Mouse (Mus musculus): Measurements from ENCODE around the gene Sugct. TPM values are rescaled to one million over a fixed set of nuclear protein-coding genes. Genes with fewer than 3 reads are reported as not detected.
"Not testable (repeated sequence)": the region's sequence is repeated elsewhere in the genome, so short reads cannot be mapped to it uniquely, and the experiment has no call there.

Sugct gene
- total RNA-seq, 1 experiment, result 0.80 TPM

DNA sequence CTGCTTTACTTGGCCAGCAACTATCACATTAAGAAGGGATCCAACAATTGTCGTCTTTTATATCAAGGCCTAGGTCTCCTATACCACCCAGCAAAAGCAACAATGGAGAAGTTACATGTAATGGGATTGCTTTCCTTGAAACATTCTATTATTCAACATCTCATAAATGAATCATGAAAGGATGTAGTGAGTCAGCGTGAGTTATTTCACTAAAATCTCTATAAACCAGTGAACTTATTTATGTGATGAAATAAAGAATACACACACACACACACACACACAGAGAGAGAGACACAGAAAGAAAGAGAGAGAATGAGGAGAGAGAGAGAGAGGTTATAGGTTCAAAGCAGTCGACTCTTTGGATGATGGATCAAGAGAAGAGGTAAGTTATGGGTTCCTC is 856.9 kb downstream of the Sugct start:
- H3K9me3 ChIP-seq (ENCODE audit: control insufficient read depth, insufficient read depth, low read depth, low read length), result no peaks in the 10 kb centered on the region
- DNase-seq (ENCODE audit: low read depth, low spot score), result no peak
- H3K4me1 ChIP-seq (ENCODE audit: control insufficient read depth in 2 of 2, insufficient read depth in 2 of 2, low read length in 2 of 2, poor library complexity in 1 of 2), result no peaks in the 10 kb centered on the region; a peak in 1 of 4 replicates
- H3K36me3 ChIP-seq (ENCODE audit: control insufficient read depth, insufficient read depth, low read length, poor library complexity, severe bottlenecking), result no peaks in the 10 kb centered on the region
- no peak overlapping the region for H3K9ac ChIP-seq (ENCODE audit: insufficient read depth, low read depth, low read length, poor library complexity, severe bottlenecking)
- TF ChIP-seq MAFK (IDR thresholded peaks at IDR 0.05; ENCODE audit: insufficient read depth, low read depth, low read length), result no peak
- TF ChIP-seq ZC3H11A (IDR thresholded peaks at IDR 0.05; ENCODE audit: borderline replicate concordance, low read depth, low read length), result no peak
- no peak for TF ChIP-seq CHD2 (IDR thresholded peaks at IDR 0.05; ENCODE audit: low read depth, low read length)
- no peak for TF ChIP-seq ZNF384 (IDR thresholded peaks at IDR 0.05; ENCODE audit: low read depth, low read length)
- no peak for TF ChIP-seq HCFC1 (IDR thresholded peaks at IDR 0.05; ENCODE audit: borderline replicate concordance, insufficient read depth, low read length)
- H3K27ac ChIP-seq (ENCODE audit: insufficient read depth, low read depth, low read length, poor library complexity, severe bottlenecking), result no peak overlapping the region
- no peak overlapping the region for H3K4me3 ChIP-seq (ENCODE audit: insufficient read depth in 1 of 2, low read depth in 1 of 2, low read length in 2 of 2, poor library complexity in 1 of 2, severe bottlenecking in 1 of 2)
- in situ Hi-C loops (cut with MboI; ENCODE audit: low sequenced_read_pairs in 2 of 2, unreplicated experiment in 2 of 2), result no loop called here

DNA sequence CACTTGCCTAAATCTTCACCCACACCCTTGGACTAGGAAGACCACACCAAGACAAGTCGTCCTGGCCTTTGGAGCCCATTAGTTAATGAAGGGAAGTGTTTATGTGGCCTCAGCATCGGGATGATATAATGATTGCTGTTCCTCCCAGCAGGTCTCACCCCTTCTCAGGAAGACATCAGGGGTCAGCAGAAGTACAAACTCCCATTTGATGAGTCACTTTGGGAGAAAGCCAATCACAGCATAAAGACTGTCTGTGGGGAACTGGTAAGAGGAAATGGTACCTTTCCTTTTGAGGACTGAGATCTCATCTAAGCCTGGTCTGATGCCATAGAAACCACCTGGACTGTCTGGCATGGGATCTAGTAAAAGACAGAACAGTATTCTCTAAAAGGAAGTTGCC is 860.2 kb downstream of the Sugct start:
- Histone ChIP-seq H3K4me1 (ENCODE audit: control insufficient read depth in 2 of 2, insufficient read depth in 2 of 2, low read length in 2 of 2, poor library complexity in 1 of 2) (peaks cover 2 to 5% of the 10 kb centered on the region in 2 experiments; a peak in 3 of 4 replicates), H3K9me3 (ENCODE audit: control insufficient read depth, insufficient read depth, low read depth, low read length) (no peaks in the 10 kb centered on the region), H3K4me3 (ENCODE audit: insufficient read depth in 1 of 2, low read depth in 1 of 2, low read length in 2 of 2, poor library complexity in 1 of 2, severe bottlenecking in 1 of 2) (no peak overlapping the region), H3K36me3 (ENCODE audit: control insufficient read depth, insufficient read depth, low read length, poor library complexity, severe bottlenecking) (no peaks in the 10 kb centered on the region; the same call in 1 of the 2 replicates), H3K9ac (ENCODE audit: insufficient read depth, low read depth, low read length, poor library complexity, severe bottlenecking) (no peak overlapping the region), H3K27ac (ENCODE audit: insufficient read depth, low read depth, low read length, poor library complexity, severe bottlenecking) (no peak overlapping the region)
- in situ Hi-C loops (cut with MboI; ENCODE audit: low sequenced_read_pairs in 2 of 2, unreplicated experiment in 2 of 2), result no loop called here
- no peak for DNase-seq (ENCODE audit: low read depth, low spot score)
- no peak for TF ChIP-seq ZC3H11A (IDR thresholded peaks at IDR 0.05; ENCODE audit: borderline replicate concordance, low read depth, low read length)
- no peak for TF ChIP-seq HCFC1 (IDR thresholded peaks at IDR 0.05; ENCODE audit: borderline replicate concordance, insufficient read depth, low read length)
- TF ChIP-seq ZNF384 (IDR thresholded peaks at IDR 0.05; ENCODE audit: low read depth, low read length), result no peak
- TF ChIP-seq MAFK (IDR thresholded peaks at IDR 0.05; ENCODE audit: insufficient read depth, low read depth, low read length), result no peak
- no peak for TF ChIP-seq CHD2 (IDR thresholded peaks at IDR 0.05; ENCODE audit: low read depth, low read length)

- TF ChIP-seq ZC3H11A (IDR thresholded peaks at IDR 0.05; ENCODE audit: borderline replicate concordance, low read depth, low read length), result no peak
- no peak for TF ChIP-seq HCFC1 (IDR thresholded peaks at IDR 0.05; ENCODE audit: borderline replicate concordance, insufficient read depth, low read length)
- no peak for TF ChIP-seq MAFK (IDR thresholded peaks at IDR 0.05; ENCODE audit: insufficient read depth, low read depth, low read length)
- no peak for TF ChIP-seq ZNF384 (IDR thresholded peaks at IDR 0.05; ENCODE audit: low read depth, low read length)
- TF ChIP-seq CHD2 (IDR thresholded peaks at IDR 0.05; ENCODE audit: low read depth, low read length), result no peak
- H3K4me1 ChIP-seq (ENCODE audit: control insufficient read depth in 2 of 2, insufficient read depth in 2 of 2, low read length in 2 of 2, poor library complexity in 1 of 2), result peaks cover 5 to 9% of the 10 kb centered on the region in 2 experiments; a peak in 3 of 4 replicates
- no peaks in the 10 kb centered on the region for H3K9me3 ChIP-seq (ENCODE audit: control insufficient read depth, insufficient read depth, low read depth, low read length)
- H3K27ac ChIP-seq (ENCODE audit: insufficient read depth, low read depth, low read length, poor library complexity, severe bottlenecking), result no peak overlapping the region
- DNase-seq (ENCODE audit: low read depth, low spot score), result no peak
- H3K9ac ChIP-seq (ENCODE audit: insufficient read depth, low read depth, low read length, poor library complexity, severe bottlenecking), result no peak overlapping the region
- no peaks in the 10 kb centered on the region; the same call in 1 of the 2 replicates for H3K36me3 ChIP-seq (ENCODE audit: control insufficient read depth, insufficient read depth, low read length, poor library complexity, severe bottlenecking)
- in situ Hi-C loops (cut with MboI; ENCODE audit: low sequenced_read_pairs in 2 of 2, unreplicated experiment in 2 of 2), result no loop called here
- H3K4me3 ChIP-seq (ENCODE audit: insufficient read depth in 1 of 2, low read depth in 1 of 2, low read length in 2 of 2, poor library complexity in 1 of 2, severe bottlenecking in 1 of 2), result no peak overlapping the region
Observed at GRCm38 (mm10) chr13:16833069-16833468, 862.3 kb downstream of the Sugct start.

- Histone ChIP-seq H3K9me3 (ENCODE audit: control insufficient read depth, insufficient read depth, low read depth, low read length) (no peaks in the 10 kb centered on the region), H3K36me3 (ENCODE audit: control insufficient read depth, insufficient read depth, low read length, poor library complexity, severe bottlenecking) (no peaks in the 10 kb centered on the region; the same call in 1 of the 2 replicates), H3K9ac (ENCODE audit: insufficient read depth, low read depth, low read length, poor library complexity, severe bottlenecking) (no peak overlapping the region), H3K4me1 (ENCODE audit: control insufficient read depth in 2 of 2, insufficient read depth in 2 of 2, low read length in 2 of 2, poor library complexity in 1 of 2) (peaks cover 5 to 9% of the 10 kb centered on the region in 2 experiments; a peak in 3 of 4 replicates), H3K4me3 (ENCODE audit: insufficient read depth in 1 of 2, low read depth in 1 of 2, low read length in 2 of 2, poor library complexity in 1 of 2, severe bottlenecking in 1 of 2) (no peak overlapping the region), H3K27ac (ENCODE audit: insufficient read depth, low read depth, low read length, poor library complexity, severe bottlenecking) (no peak overlapping the region)
- DNase-seq (ENCODE audit: low read depth, low spot score), result no peak
- TF ChIP-seq MAFK (IDR thresholded peaks at IDR 0.05; ENCODE audit: insufficient read depth, low read depth, low read length), result no peak
- TF ChIP-seq ZNF384 (IDR thresholded peaks at IDR 0.05; ENCODE audit: low read depth, low read length), result no peak
- TF ChIP-seq HCFC1 (IDR thresholded peaks at IDR 0.05; ENCODE audit: borderline replicate concordance, insufficient read depth, low read length), result no peak
- TF ChIP-seq ZC3H11A (IDR thresholded peaks at IDR 0.05; ENCODE audit: borderline replicate concordance, low read depth, low read length), result no peak
- TF ChIP-seq CHD2 (IDR thresholded peaks at IDR 0.05; ENCODE audit: low read depth, low read length), result no peak
- in situ Hi-C loops (cut with MboI; ENCODE audit: low sequenced_read_pairs in 2 of 2, unreplicated experiment in 2 of 2), result no loop called here
Observed at GRCm38 (mm10) chr13:16831840-16832239, 863.5 kb downstream of the Sugct start.

- DNase-seq (ENCODE audit: low read depth, low spot score), result peak; percentile 68
- H3K9me3 ChIP-seq (ENCODE audit: control insufficient read depth, insufficient read depth, low read depth, low read length); H3K4me1 ChIP-seq (ENCODE audit: control insufficient read depth in 2 of 2, insufficient read depth in 2 of 2, low read length in 2 of 2, poor library complexity in 1 of 2); H3K9ac ChIP-seq (ENCODE audit: insufficient read depth, low read depth, low read length, poor library complexity, severe bottlenecking); H3K36me3 ChIP-seq (ENCODE audit: control insufficient read depth, insufficient read depth, low read length, poor library complexity, severe bottlenecking); in situ Hi-C loops (cut with MboI; ENCODE audit: low sequenced_read_pairs in 2 of 2, unreplicated experiment in 2 of 2); H3K4me3 ChIP-seq (ENCODE audit: insufficient read depth in 1 of 2, low read depth in 1 of 2, low read length in 2 of 2, poor library complexity in 1 of 2, severe bottlenecking in 1 of 2): not testable (repeated sequence)
- peak; percentile 35; the same call in 1 of the 2 replicates for TF ChIP-seq CHD2 (IDR thresholded peaks at IDR 0.05; ENCODE audit: low read depth, low read length)
- H3K27ac ChIP-seq (ENCODE audit: insufficient read depth, low read depth, low read length, poor library complexity, severe bottlenecking), result peak overlapping the region; percentile 69
Observed at GRCm38 (mm10) chr13:16830291-16830690, 865.1 kb downstream of the Sugct start.
